Mouse (Mus musculus): ENCODE results near the gene Atp6v0e2. TPM values are rescaled to one million over a fixed set of nuclear protein-coding genes. Genes with fewer than 3 reads are reported as not detected.

The Atp6v0e2 gene
- total and polyA plus RNA-seq, 3 experiments: not detected

DNA sequence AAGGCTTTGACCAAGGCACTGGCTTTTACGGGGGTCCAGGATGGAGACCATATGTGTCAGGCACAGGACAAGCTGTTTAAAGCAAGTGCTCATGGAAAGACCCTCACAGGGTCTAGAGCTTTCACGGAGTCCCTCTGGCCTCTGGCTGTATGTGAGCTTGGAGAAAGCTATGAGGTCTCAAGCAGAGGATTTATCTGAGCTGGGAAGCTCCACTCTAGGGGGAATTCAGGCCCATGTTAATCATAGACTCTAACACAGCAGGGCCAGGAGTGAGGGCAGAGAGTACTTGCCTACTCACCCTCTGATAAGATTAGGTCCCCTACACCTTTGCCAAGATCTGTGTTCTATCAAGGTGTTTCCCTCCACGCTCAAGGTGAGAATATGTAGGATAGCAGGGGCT lies 5.2 kb downstream of the Atp6v0e2 start:
- H3K27ac ChIP-seq (ENCODE audit: insufficient read depth, low read depth): no peak overlapping the region
- no peak overlapping the region for H3K4me2 ChIP-seq (ENCODE audit: insufficient read depth, low read depth, poor library complexity, severe bottlenecking)
- TF ChIP-seq SIN3A (IDR thresholded peaks at IDR 0.05; ENCODE audit: low read length) (no peak), UBTF (IDR thresholded peaks at IDR 0.05; ENCODE audit: low read depth, low read length) (no peak), BHLHE40 (IDR thresholded peaks at IDR 0.05; ENCODE audit: low read depth, low read length) (no peak), E2F4 (IDR thresholded peaks at IDR 0.05; ENCODE audit: insufficient replicate concordance, low read depth, low read length) (no peak), ETS1 (conservative IDR thresholded peaks at IDR 0.05; ENCODE audit: low read depth, low read length) (no peak), TBP (conservative IDR thresholded peaks at IDR 0.05; ENCODE audit: low read depth, low read length) (no peak), ZNF384 (IDR thresholded peaks at IDR 0.05; ENCODE audit: low read depth, low read length) (no peak), USF1 (IDR thresholded peaks at IDR 0.05; ENCODE audit: low read depth, low read length) (no peak), PAX5 (IDR thresholded peaks at IDR 0.05; ENCODE audit: low read length) (no peak), HCFC1 (IDR thresholded peaks at IDR 0.05; ENCODE audit: low read depth, low read length) (no peak), JUN (IDR thresholded peaks at IDR 0.05; ENCODE audit: insufficient read depth, low read depth, low read length) (no peak), POLR2A (IDR thresholded peaks at IDR 0.05; ENCODE audit: low read depth, low read length) (no peak), MAFK (IDR thresholded peaks at IDR 0.05; ENCODE audit: insufficient replicate concordance, low read length) (no peak)
- H3K9me3 ChIP-seq (replicated peaks; ENCODE audit: low read length): no peaks in the 10 kb centered on the region
- H3K4me1 ChIP-seq (ENCODE audit: control insufficient read depth in 1 of 2, insufficient read depth in 2 of 2): no peaks in the 10 kb centered on the region
- H3K79me2 ChIP-seq (replicated peaks; ENCODE audit: control insufficient read depth, extremely low read depth, insufficient read depth, poor library complexity, severe bottlenecking): no peaks in the 10 kb centered on the region
- dilution Hi-C loops (cut with MboI; ENCODE audit: extremely low pct_ligation_motif_present, extremely low pct_unique_long_range_greater_than_20kb, low sequenced_read_pairs): no loop called here
- H3K27me3 ChIP-seq (replicated peaks): peaks cover 21% of the 10 kb centered on the region
- no peak overlapping the region for H3K9ac ChIP-seq (ENCODE audit: insufficient read depth, low read depth)
- in situ Hi-C loops (cut with MboI; ENCODE audit: low pct_ligation_motif_present, low pct_unique_long_range_greater_than_20kb, low sequenced_read_pairs): loop anchor here (25.0 kb wide), 1 partner anchor 355 kb away; no protein-coding TSS in a partner anchor
- no peaks in the 10 kb centered on the region for H3K36me3 ChIP-seq (replicated peaks in 1 of 2; ENCODE audit: control insufficient read depth in 1 of 2, insufficient read depth in 1 of 2, low read length in 1 of 2)
- no peak for DNase-seq (ENCODE audit: extremely low read depth)
- H3K4me3 ChIP-seq (replicated peaks in 1 of 3; ENCODE audit: low read depth in 2 of 3, low read length in 2 of 3, poor library complexity in 1 of 3): no peak overlapping the region

DNA sequence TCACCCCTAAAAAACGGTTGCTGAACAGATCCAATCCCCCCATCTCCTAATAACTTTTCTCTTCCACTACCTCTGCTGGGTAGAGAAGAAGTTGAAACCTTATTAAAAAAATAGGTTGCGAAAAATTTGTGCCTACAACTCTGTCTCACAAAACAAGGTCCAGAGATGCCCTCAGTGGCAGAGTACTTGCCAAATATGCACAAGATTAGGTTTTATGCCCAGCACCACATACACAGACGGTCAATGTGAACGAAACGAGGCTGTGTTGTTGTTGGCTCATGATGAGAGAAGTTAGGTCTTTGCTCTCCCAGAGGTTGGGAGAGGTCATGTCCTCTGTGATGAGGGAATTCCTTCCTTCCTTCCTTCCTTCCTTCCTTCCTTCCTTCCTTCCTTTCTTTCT lies 7.8 kb downstream of the Atp6v0e2 start:
- no peaks in the 10 kb centered on the region for H3K36me3 ChIP-seq (replicated peaks in 1 of 2; ENCODE audit: control insufficient read depth in 1 of 2, insufficient read depth in 1 of 2, low read length in 1 of 2)
- in situ Hi-C loops (cut with MboI; ENCODE audit: low pct_ligation_motif_present, low pct_unique_long_range_greater_than_20kb, low sequenced_read_pairs) (loop anchor here (25.0 kb wide), 1 partner anchor 358 kb away; no protein-coding TSS in a partner anchor), dilution Hi-C loops (cut with MboI; ENCODE audit: extremely low pct_ligation_motif_present, extremely low pct_unique_long_range_greater_than_20kb, low sequenced_read_pairs) (no loop called here)

More for the DNA sequence above, 7.8 kb downstream of the Atp6v0e2 start:
- Histone ChIP-seq H3K4me2 (ENCODE audit: insufficient read depth, low read depth, poor library complexity, severe bottlenecking) (no peak overlapping the region), H3K4me3 (replicated peaks in 1 of 3; ENCODE audit: low read depth in 2 of 3, low read length in 2 of 3, poor library complexity in 1 of 3) (no peak overlapping the region), H3K9ac (ENCODE audit: insufficient read depth, low read depth) (no peak overlapping the region), H3K4me1 (ENCODE audit: control insufficient read depth in 1 of 2, insufficient read depth in 2 of 2) (no peaks in the 10 kb centered on the region), H3K27ac (ENCODE audit: insufficient read depth, low read depth) (no peak overlapping the region), H3K9me3 (replicated peaks; ENCODE audit: low read length) (no peaks in the 10 kb centered on the region), H3K79me2 (replicated peaks; ENCODE audit: control insufficient read depth, extremely low read depth, insufficient read depth, poor library complexity, severe bottlenecking) (no peaks in the 10 kb centered on the region), H3K27me3 (replicated peaks) (peaks cover 40% of the 10 kb centered on the region)
- DNase-seq (ENCODE audit: extremely low read depth): no peak
- TF ChIP-seq POLR2A (IDR thresholded peaks at IDR 0.05; ENCODE audit: low read depth, low read length): no peak
- TF ChIP-seq CTCF (conservative IDR thresholded peaks at IDR 0.05 in 1 of 2, IDR thresholded peaks at IDR 0.05 in 1 of 2; ENCODE audit: low read depth in 2 of 2, low read length in 2 of 2): no peak
- no peak for TF ChIP-seq BHLHE40 (IDR thresholded peaks at IDR 0.05; ENCODE audit: low read depth, low read length)
- no peak for TF ChIP-seq JUN (IDR thresholded peaks at IDR 0.05; ENCODE audit: insufficient read depth, low read depth, low read length)
- TF ChIP-seq SMC3 (IDR thresholded peaks at IDR 0.05; ENCODE audit: low read depth, low read length): no peak
- TF ChIP-seq JUND (conservative IDR thresholded peaks at IDR 0.05; ENCODE audit: low read depth, low read length): no peak
- TF ChIP-seq ETS1 (conservative IDR thresholded peaks at IDR 0.05; ENCODE audit: low read depth, low read length): no peak
- TF ChIP-seq PAX5 (IDR thresholded peaks at IDR 0.05; ENCODE audit: low read length): no peak
- no peak for TF ChIP-seq MAX (IDR thresholded peaks at IDR 0.05; ENCODE audit: low read length)
- TF ChIP-seq TBP (conservative IDR thresholded peaks at IDR 0.05; ENCODE audit: low read depth, low read length): no peak

Measured in CH12.LX (cell line).